Mouse (Mus musculus) brain, embryonic 14.5 days (tissue): ENCODE data around the gene Tmpo.

Source experiments
- CTCF ChIP-seq: fragments of 200-500 bp; IDR thresholded peaks from 2 replicates; pipeline ENCODE4 v1.5.1; 2012; ENCODE audit warnings: inconsistent platforms, mild to moderate bottlenecking, moderate library complexity, borderline replicate concordance; ENCODE audit not compliant: insufficient read depth, insufficient read length; ENCODE audit errors: extremely low read depth
- POLR2A ChIP-seq: fragments of 200-500 bp; IDR thresholded peaks from 2 replicates; pipeline ENCODE4 v1.6.1; 2012; ENCODE audit warnings: mild to moderate bottlenecking, inconsistent platforms, borderline replicate concordance; ENCODE audit not compliant: poor library complexity, insufficient read depth, insufficient read length, severe bottlenecking; ENCODE audit errors: extremely low read depth

DNA sequence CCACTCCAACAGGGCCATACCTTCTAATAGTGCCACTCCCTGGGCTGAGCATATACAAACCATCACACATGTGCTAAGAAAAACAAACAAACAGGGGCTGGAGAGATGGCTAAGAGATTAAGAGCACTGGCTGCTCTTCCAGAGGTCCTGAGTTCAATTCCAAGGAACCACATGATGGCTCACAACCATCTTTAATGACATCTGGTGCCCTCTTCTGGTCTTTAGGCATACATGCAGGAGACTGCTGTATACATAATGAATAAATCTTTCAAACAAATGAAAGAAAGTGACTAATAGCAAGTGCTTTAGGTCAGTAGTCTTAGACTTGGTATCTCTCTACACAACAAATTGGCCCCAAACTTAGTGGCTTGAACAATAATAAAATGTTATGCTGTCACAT is 26.2 kb upstream of the Tmpo start:
- TF ChIP-seq CTCF (no peak), POLR2A (no peak)
